In the genomic region with DNA sequence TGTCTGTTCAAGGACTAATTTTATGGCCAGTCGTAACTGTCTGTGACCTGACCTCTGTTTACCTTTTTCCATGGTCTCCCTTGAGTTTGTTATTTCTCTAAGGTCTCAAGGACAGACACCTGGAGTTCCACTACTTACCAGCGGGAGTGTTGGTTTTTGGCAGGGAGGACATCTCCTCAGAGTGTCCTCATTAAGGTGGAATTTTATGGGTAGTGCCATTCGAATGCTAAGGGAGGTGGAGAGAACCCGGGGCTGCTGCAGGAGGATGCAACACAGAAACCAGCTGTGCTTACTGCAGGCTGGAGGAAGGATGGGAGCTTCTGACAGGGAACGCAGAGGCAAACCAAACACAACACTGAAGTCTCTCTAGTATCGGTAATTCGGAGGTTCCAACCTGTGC, we compare ENCODE assay signal across 38 mouse cellular contexts. TPM values are rescaled to one million over a fixed set of nuclear protein-coding genes. Genes with fewer than 3 reads are reported as not detected.
"Had no signal": no experiment of that assay in that cellular context is flagged by ENCODE, and none has a peak within 500 bp of the region (broad histone marks: within the 10 kb centered on the region; RNA-seq: fewer than 3 reads in every experiment).

No protein-coding gene starts in this region.

- H3K4me3 ChIP-seq: limb, embryonic 10.5 days; limb, embryonic 12.5 days; limb, embryonic 13.5 days; limb, embryonic 15.5 days; liver, embryonic 12.5 days; liver, embryonic 13.5 days; liver, embryonic 15.5 days; lung, embryonic 15.5 days; megakaryocyte, embryonic 14.5 days; midbrain, embryonic 12.5 days; midbrain, embryonic 13.5 days; midbrain, embryonic 15.5 days; myocyte; neural tube, embryonic 12.5 days; neural tube, embryonic 13.5 days had no signal

- H3K27me3 ChIP-seq: limb, embryonic 12.5 days; limb, embryonic 13.5 days; limb, embryonic 15.5 days; liver, embryonic 12.5 days; liver, embryonic 13.5 days; liver, embryonic 15.5 days; lung, embryonic 15.5 days; megakaryocyte, embryonic 14.5 days; midbrain, embryonic 12.5 days; midbrain, embryonic 13.5 days; midbrain, embryonic 15.5 days; neural tube, embryonic 12.5 days; neural tube, embryonic 13.5 days had no signal

- H3K27ac ChIP-seq: limb, embryonic 10.5 days; limb, embryonic 12.5 days; limb, embryonic 13.5 days; limb, embryonic 15.5 days; liver, embryonic 12.5 days; liver, embryonic 13.5 days; liver, embryonic 14.5 days; liver, embryonic 15.5 days; lung, embryonic 15.5 days; macrophage; midbrain, embryonic 12.5 days; midbrain, embryonic 13.5 days; midbrain, embryonic 15.5 days; neural tube, embryonic 12.5 days; neural tube, embryonic 13.5 days had no signal

- H3K9me3 ChIP-seq: liver, embryonic 15.5 days; lung, embryonic 15.5 days; midbrain, embryonic 12.5 days; midbrain, embryonic 13.5 days; midbrain, embryonic 15.5 days; neural tube, embryonic 12.5 days; neural tube, embryonic 13.5 days had no signal

- H3K4me2 ChIP-seq: limb, embryonic 12.5 days; limb, embryonic 13.5 days; limb, embryonic 15.5 days; liver, embryonic 11.5 days; liver, embryonic 12.5 days; liver, embryonic 13.5 days; liver, embryonic 15.5 days; lung, embryonic 14.5 days; lung, embryonic 15.5 days; midbrain, embryonic 12.5 days; midbrain, embryonic 13.5 days; midbrain, embryonic 15.5 days; neural tube, embryonic 12.5 days; neural tube, embryonic 13.5 days had no signal

- H3K4me1 ChIP-seq: limb, embryonic 10.5 days; limb, embryonic 12.5 days; limb, embryonic 13.5 days; limb, embryonic 15.5 days; liver, embryonic 12.5 days; liver, embryonic 13.5 days; liver, embryonic 15.5 days; lung, embryonic 15.5 days; megakaryocyte, embryonic 14.5 days; midbrain, embryonic 12.5 days; midbrain, embryonic 13.5 days; midbrain, embryonic 15.5 days; neural tube, embryonic 12.5 days; neural tube, embryonic 13.5 days had no signal

- DNase-seq: left cerebral cortex, postnatal 4 days; liver; liver, embryonic 13.5 days; liver, postnatal 0 days; lung, adult 18-20 months; lung, adult 2 months; lung, embryonic 14.5 days; lung, postnatal 10 days; lung, postnatal 14 days; lung, postnatal 36 days; lung, postnatal 4 days; midbrain, embryonic 14.5 days had no signal

- ATAC-seq: liver, embryonic 12.5 days; liver, postnatal 0 days; lung, postnatal 0 days; midbrain, embryonic 13.5 days; midbrain, embryonic 15.5 days; midbrain, embryonic 16.5 days had no signal

- H3K9ac ChIP-seq: limb, embryonic 12.5 days; limb, embryonic 13.5 days; limb, embryonic 15.5 days; liver, embryonic 12.5 days; liver, embryonic 13.5 days; liver, embryonic 14.5 days; liver, embryonic 15.5 days; liver, postnatal 0 days; lung, embryonic 14.5 days; lung, embryonic 15.5 days; midbrain, embryonic 12.5 days; midbrain, embryonic 13.5 days; midbrain, embryonic 15.5 days; neural tube, embryonic 12.5 days; neural tube, embryonic 13.5 days had no signal

- H3K36me3 ChIP-seq: limb, embryonic 10.5 days; limb, embryonic 12.5 days; limb, embryonic 13.5 days; limb, embryonic 15.5 days; liver, embryonic 12.5 days; liver, embryonic 13.5 days; liver, embryonic 15.5 days; lung, embryonic 15.5 days; midbrain, embryonic 12.5 days; midbrain, embryonic 13.5 days; midbrain, embryonic 15.5 days; neural tube, embryonic 12.5 days; neural tube, embryonic 13.5 days had no signal

RNA-seq across cellular contexts. Expression of a gene that starts 36.0 kb away (rescaled TPM):
- polyA plus RNA-seq: limb, embryonic 10.5 days; limb, embryonic 11.5 days; limb, embryonic 12.5 days; limb, embryonic 13.5 days; limb, embryonic 14.5 days; limb, embryonic 15.5 days; liver, adult 2 months; liver, embryonic 11.5 days; liver, embryonic 12.5 days; liver, embryonic 13.5 days; liver, embryonic 14.5 days; liver, embryonic 15.5 days; liver, embryonic 16.5 days; liver, postnatal 0 days; lung, adult 2 months; lung, embryonic 14.5 days; lung, embryonic 15.5 days; lung, embryonic 16.5 days; lung, postnatal 0 days; macrophage; midbrain, embryonic 12.5 days; midbrain, embryonic 13.5 days; midbrain, embryonic 14.5 days; midbrain, embryonic 15.5 days; midbrain, embryonic 16.5 days; midbrain, postnatal 0 days; myocyte; neural tube, embryonic 11.5 days; neural tube, embryonic 12.5 days; neural tube, embryonic 13.5 days had no signal

RNA-seq across cellular contexts. Expression of a gene that starts 41.1 kb away (rescaled TPM):
- polyA plus RNA-seq: limb, embryonic 10.5 days; limb, embryonic 11.5 days; limb, embryonic 12.5 days; limb, embryonic 13.5 days; limb, embryonic 14.5 days; limb, embryonic 15.5 days; liver, adult 2 months; liver, embryonic 11.5 days; liver, embryonic 12.5 days; liver, embryonic 13.5 days; liver, embryonic 14.5 days; liver, embryonic 15.5 days; liver, embryonic 16.5 days; liver, postnatal 0 days; lung, adult 2 months; lung, embryonic 14.5 days; lung, embryonic 15.5 days; lung, embryonic 16.5 days; lung, postnatal 0 days; macrophage; midbrain, embryonic 12.5 days; midbrain, embryonic 13.5 days; midbrain, embryonic 14.5 days; midbrain, embryonic 15.5 days; midbrain, embryonic 16.5 days; midbrain, postnatal 0 days; myocyte; neural tube, embryonic 11.5 days; neural tube, embryonic 12.5 days; neural tube, embryonic 13.5 days had no signal
